Mouse (Mus musculus): Measurements from ENCODE around the gene Gm20503. TPM values are rescaled to one million over a fixed set of nuclear protein-coding genes. Genes with fewer than 3 reads are reported as not detected.
A peak's percentile ranks its signal among the peaks of the same experiment; 100 is the strongest.

Gm20503 gene
- polyA plus RNA-seq, 1 experiment from 2014 or later = 21.6 TPM

- no peak overlapping the region for H3K9ac ChIP-seq (ENCODE audit: low read length)
- H3K27ac ChIP-seq (replicated peaks) = no peak overlapping the region
- no peak overlapping the region for H3K4me2 ChIP-seq (replicated peaks; ENCODE audit: low read depth)
- no peaks in the 10 kb centered on the region for H3K9me3 ChIP-seq (ENCODE audit: control insufficient read depth, low read length)
- H3K36me3 ChIP-seq (ENCODE audit: control insufficient read depth, insufficient read depth, low read length) = no peaks in the 10 kb centered on the region
- WGBS = 90% methylated on average over 7 of the region's 7 CpGs
- DNase-seq (ENCODE audit: low spot score) = no peak
- H3K4me3 ChIP-seq (ENCODE audit: low read depth, low read length) = no peak overlapping the region
- H3K27me3 ChIP-seq (ENCODE audit: control insufficient read depth, insufficient read depth, low read length) = no peaks in the 10 kb centered on the region
- ATAC-seq (ENCODE audit: low FRiP score, low TSS enrichment) = no peak
- TF ChIP-seq EP300 (optimal IDR thresholded peaks at IDR 0.05) (no peak), CTCF (IDR thresholded peaks at IDR 0.05; ENCODE audit: low read depth) (no peak)
- H3K4me1 ChIP-seq (replicated peaks; ENCODE audit: control insufficient read depth, insufficient read depth) = peaks cover under 1% of the 10 kb centered on the region; the same call in 1 of the 2 replicates
Measured at GRCm38 (mm10) chr4:59009186-59009585, 6.2 kb downstream of the Gm20503 start.

- Histone ChIP-seq H3K4me1 (replicated peaks; ENCODE audit: control insufficient read depth, insufficient read depth) (no peaks in the 10 kb centered on the region), H3K4me2 (replicated peaks; ENCODE audit: low read depth) (no peak overlapping the region), H3K9ac (ENCODE audit: low read length) (no peak overlapping the region), H3K4me3 (ENCODE audit: low read depth, low read length) (no peak overlapping the region), H3K27me3 (ENCODE audit: control insufficient read depth, insufficient read depth, low read length) (no peaks in the 10 kb centered on the region), H3K27ac (replicated peaks) (no peak overlapping the region), H3K9me3 (ENCODE audit: control insufficient read depth, low read length) (no peaks in the 10 kb centered on the region), H3K36me3 (ENCODE audit: control insufficient read depth, insufficient read depth, low read length) (no peaks in the 10 kb centered on the region)
- TF ChIP-seq CTCF (IDR thresholded peaks at IDR 0.05; ENCODE audit: low read depth) = no peak
- TF ChIP-seq EP300 (optimal IDR thresholded peaks at IDR 0.05) = no peak
- DNase-seq (ENCODE audit: low spot score) = no peak
- no peak for ATAC-seq (ENCODE audit: low FRiP score, low TSS enrichment)
- WGBS = 76% methylated on average over 4 of the region's 4 CpGs
Measured at GRCm38 (mm10) chr4:59009696-59010095, 6.7 kb downstream of the Gm20503 start.

DNA sequence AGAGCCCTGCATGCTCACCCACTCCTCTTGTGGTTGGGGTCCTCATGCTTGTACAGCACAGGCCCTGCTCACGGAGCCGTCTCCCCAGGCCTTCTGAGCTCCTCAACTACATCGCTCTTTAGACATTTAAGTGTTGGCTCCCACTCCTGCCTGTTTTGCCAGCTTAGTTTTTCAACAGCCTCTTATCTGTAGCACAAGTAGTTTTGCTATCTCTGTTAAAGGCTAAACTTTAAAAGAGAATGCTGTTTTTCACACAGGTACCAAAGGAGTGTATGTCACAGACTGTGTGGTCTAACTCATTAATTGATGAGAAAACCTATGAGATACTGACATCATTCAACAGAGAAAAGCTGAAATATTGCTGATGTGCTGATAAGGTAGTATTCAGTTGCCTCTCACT, 8.4 kb downstream of the Gm20503 start:
- Histone ChIP-seq H3K36me3 (ENCODE audit: control insufficient read depth, insufficient read depth, low read length) (no peaks in the 10 kb centered on the region), H3K27me3 (ENCODE audit: control insufficient read depth, insufficient read depth, low read length) (no peaks in the 10 kb centered on the region), H3K4me2 (replicated peaks; ENCODE audit: low read depth) (no peak overlapping the region), H3K9me3 (ENCODE audit: control insufficient read depth, low read length) (no peaks in the 10 kb centered on the region), H3K4me1 (replicated peaks; ENCODE audit: control insufficient read depth, insufficient read depth) (no peaks in the 10 kb centered on the region), H3K4me3 (ENCODE audit: low read depth, low read length) (no peak overlapping the region), H3K27ac (replicated peaks) (no peak overlapping the region), H3K9ac (ENCODE audit: low read length) (no peak overlapping the region)
- TF ChIP-seq CTCF (IDR thresholded peaks at IDR 0.05; ENCODE audit: low read depth) (no peak), EP300 (optimal IDR thresholded peaks at IDR 0.05) (no peak)
- ATAC-seq (ENCODE audit: low FRiP score, low TSS enrichment) (no peak), DNase-seq (ENCODE audit: low spot score) (no peak)
- WGBS = 77% methylated on average over 3 of the region's 3 CpGs

DNA sequence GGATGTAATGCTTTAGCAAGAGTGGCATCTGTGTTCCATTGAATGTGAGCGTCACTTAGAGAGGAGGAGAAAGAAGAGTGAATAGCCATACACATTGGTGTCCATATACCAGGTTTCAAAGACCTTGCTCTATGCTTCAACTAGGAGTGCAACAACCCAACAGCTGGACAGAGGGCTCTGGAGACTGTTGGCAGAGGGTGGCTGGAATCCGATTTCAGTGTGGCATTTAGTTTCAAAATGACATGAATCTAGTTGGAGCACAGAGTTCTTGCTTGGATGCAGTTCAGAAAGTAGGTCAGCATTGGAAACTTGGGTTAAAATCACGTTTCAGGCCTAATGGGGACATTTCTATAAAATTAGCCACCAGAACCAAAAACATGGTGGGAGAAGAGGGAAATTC, 12.2 kb downstream of the Gm20503 start:
- 90% methylated on average over 3 of the region's 3 CpGs for WGBS
- no peak for DNase-seq (ENCODE audit: low spot score)

GRCm38 (mm10) chr4:59016922-59017321, 13.9 kb downstream of the Gm20503 start:
- H3K4me3 ChIP-seq (ENCODE audit: low read depth, low read length) = no peak overlapping the region
- H3K9ac ChIP-seq (ENCODE audit: low read length) = no peak overlapping the region
- H3K4me1 ChIP-seq (replicated peaks; ENCODE audit: control insufficient read depth, insufficient read depth) = no peaks in the 10 kb centered on the region
- no peaks in the 10 kb centered on the region for H3K27me3 ChIP-seq (ENCODE audit: control insufficient read depth, insufficient read depth, low read length)
- TF ChIP-seq EP300 (optimal IDR thresholded peaks at IDR 0.05) (no peak), CTCF (IDR thresholded peaks at IDR 0.05; ENCODE audit: low read depth) (no peak)
- WGBS = 84% methylated on average over 2 of the region's 2 CpGs
- ATAC-seq (ENCODE audit: low FRiP score, low TSS enrichment) (no peak), DNase-seq (ENCODE audit: low spot score) (no peak)
- H3K9me3 ChIP-seq (ENCODE audit: control insufficient read depth, low read length) = no peaks in the 10 kb centered on the region
- H3K27ac ChIP-seq (replicated peaks) = no peak overlapping the region
- H3K4me2 ChIP-seq (replicated peaks; ENCODE audit: low read depth) = no peak overlapping the region
- H3K36me3 ChIP-seq (ENCODE audit: control insufficient read depth, insufficient read depth, low read length) = peaks cover 7% of the 10 kb centered on the region

More for the DNA sequence above, 12.2 kb downstream of the Gm20503 start:
- Histone ChIP-seq H3K36me3 (ENCODE audit: control insufficient read depth, insufficient read depth, low read length) (no peaks in the 10 kb centered on the region; the same call in 1 of the 2 replicates), H3K4me3 (ENCODE audit: low read depth, low read length) (no peak overlapping the region), H3K9ac (ENCODE audit: low read length) (no peak overlapping the region), H3K27ac (replicated peaks) (no peak overlapping the region), H3K4me2 (replicated peaks; ENCODE audit: low read depth) (no peak overlapping the region), H3K9me3 (ENCODE audit: control insufficient read depth, low read length) (no peaks in the 10 kb centered on the region), H3K4me1 (replicated peaks; ENCODE audit: control insufficient read depth, insufficient read depth) (no peaks in the 10 kb centered on the region), H3K27me3 (ENCODE audit: control insufficient read depth, insufficient read depth, low read length) (no peaks in the 10 kb centered on the region)
- no peak for ATAC-seq (ENCODE audit: low FRiP score, low TSS enrichment)
- TF ChIP-seq EP300 (optimal IDR thresholded peaks at IDR 0.05) (no peak), CTCF (IDR thresholded peaks at IDR 0.05; ENCODE audit: low read depth) (no peak)

GRCm38 (mm10) chr4:59034325-59034917, 31.4 kb downstream of the Gm20503 start:
- Histone ChIP-seq H3K4me3 (ENCODE audit: low read depth, low read length) (peak overlapping the region; percentile 82), H3K4me2 (replicated peaks; ENCODE audit: low read depth) (peak overlapping the region; percentile 72), H3K27me3 (ENCODE audit: control insufficient read depth, insufficient read depth, low read length) (no peaks in the 10 kb centered on the region), H3K9me3 (ENCODE audit: control insufficient read depth, low read length) (no peaks in the 10 kb centered on the region), H3K9ac (ENCODE audit: low read length) (no peak overlapping the region), H3K4me1 (replicated peaks; ENCODE audit: control insufficient read depth, insufficient read depth) (no peaks in the 10 kb centered on the region), H3K36me3 (ENCODE audit: control insufficient read depth, insufficient read depth, low read length) (no peaks in the 10 kb centered on the region), H3K27ac (replicated peaks) (no peak overlapping the region)
- no peak for DNase-seq (ENCODE audit: low spot score)
- no peak for ATAC-seq (ENCODE audit: low FRiP score, low TSS enrichment)
- 74% methylated on average over 10 of the region's 10 CpGs for WGBS
- TF ChIP-seq CTCF (IDR thresholded peaks at IDR 0.05; ENCODE audit: low read depth) = no peak

Data from stomach, postnatal 0 days (tissue).